Mouse (Mus musculus): ENCODE data around the gene Gucy2d. TPM values are rescaled to one million over a fixed set of nuclear protein-coding genes. Genes with fewer than 3 reads are reported as not detected.

Gene Gucy2d
- polyA plus RNA-seq, 1 experiment: 0.08 TPM

GRCm38 (mm10) chr7:98510961-98511958 is 71.0 kb downstream of the Gucy2d start:
- DNase-seq: no peak
- Histone ChIP-seq H3K4me3 (replicated peaks; ENCODE audit: insufficient read depth, low read depth, low read length) (no peak overlapping the region), H3K27me3 (ENCODE audit: control insufficient read depth, insufficient read depth, low read length) (no peaks in the 10 kb centered on the region), H3K4me1 (ENCODE audit: control insufficient read depth, insufficient read depth, low read length) (no peaks in the 10 kb centered on the region), H3K27ac (ENCODE audit: insufficient read depth, low read length) (no peak overlapping the region)
- WGBS: 52% methylated on average over 15 of the region's 15 CpGs
- TF ChIP-seq CTCF (IDR thresholded peaks at IDR 0.05; ENCODE audit: borderline replicate concordance, insufficient read depth, low read depth, low read length) (no peak), POLR2A (IDR thresholded peaks at IDR 0.05; ENCODE audit: borderline replicate concordance, insufficient read depth, low read length) (no peak)

- Histone ChIP-seq H3K4me3 (replicated peaks; ENCODE audit: insufficient read depth, low read depth, low read length) (no peak overlapping the region), H3K4me1 (ENCODE audit: control insufficient read depth, insufficient read depth, low read length) (no peaks in the 10 kb centered on the region), H3K27me3 (ENCODE audit: control insufficient read depth, insufficient read depth, low read length) (no peaks in the 10 kb centered on the region; the same call in 1 of the 2 replicates), H3K27ac (ENCODE audit: insufficient read depth, low read length) (no peak overlapping the region)
- 74% methylated on average over 3 of the region's 3 CpGs for WGBS
- DNase-seq: no peak
- TF ChIP-seq POLR2A (IDR thresholded peaks at IDR 0.05; ENCODE audit: borderline replicate concordance, insufficient read depth, low read length) (no peak), CTCF (IDR thresholded peaks at IDR 0.05; ENCODE audit: borderline replicate concordance, insufficient read depth, low read depth, low read length) (no peak)
These were observed 73.0 kb downstream of the Gucy2d start for GRCm38 (mm10) chr7:98513251-98513650.

GRCm38 (mm10) chr7:98522576-98522975 is 82.4 kb downstream of the Gucy2d start:
- H3K4me1 ChIP-seq (ENCODE audit: control insufficient read depth, insufficient read depth, low read length): peaks cover 8% of the 10 kb centered on the region; the same call in 1 of the 2 replicates
- TF ChIP-seq POLR2A (IDR thresholded peaks at IDR 0.05; ENCODE audit: borderline replicate concordance, insufficient read depth, low read length): no peak
- no peak for TF ChIP-seq CTCF (IDR thresholded peaks at IDR 0.05; ENCODE audit: borderline replicate concordance, insufficient read depth, low read depth, low read length)
- 75% methylated on average over 5 of the region's 5 CpGs for WGBS
- H3K27ac ChIP-seq (ENCODE audit: insufficient read depth, low read length): no peak overlapping the region
- no peaks in the 10 kb centered on the region; the same call in 1 of the 2 replicates for H3K27me3 ChIP-seq (ENCODE audit: control insufficient read depth, insufficient read depth, low read length)
- no peak for DNase-seq
- H3K4me3 ChIP-seq (replicated peaks; ENCODE audit: insufficient read depth, low read depth, low read length): no peak overlapping the region

- peaks cover 8% of the 10 kb centered on the region; the same call in 1 of the 2 replicates for H3K4me1 ChIP-seq (ENCODE audit: control insufficient read depth, insufficient read depth, low read length)
- TF ChIP-seq CTCF (IDR thresholded peaks at IDR 0.05; ENCODE audit: borderline replicate concordance, insufficient read depth, low read depth, low read length): no peak
- no peak for TF ChIP-seq POLR2A (IDR thresholded peaks at IDR 0.05; ENCODE audit: borderline replicate concordance, insufficient read depth, low read length)
- DNase-seq: no peak
- H3K4me3 ChIP-seq (replicated peaks; ENCODE audit: insufficient read depth, low read depth, low read length): no peak overlapping the region
- 70% methylated on average over 8 of the region's 8 CpGs for WGBS
- H3K27ac ChIP-seq (ENCODE audit: insufficient read depth, low read length): no peak overlapping the region
- H3K27me3 ChIP-seq (ENCODE audit: control insufficient read depth, insufficient read depth, low read length): no peaks in the 10 kb centered on the region
These were observed 83.0 kb downstream of the Gucy2d start for GRCm38 (mm10) chr7:98523070-98523812.

GRCm38 (mm10) chr7:98523813-98524361 is 83.7 kb downstream of the Gucy2d start:
- Histone ChIP-seq H3K4me1 (ENCODE audit: control insufficient read depth, insufficient read depth, low read length) (peaks cover 8% of the 10 kb centered on the region; the same call in 1 of the 2 replicates), H3K4me3 (replicated peaks; ENCODE audit: insufficient read depth, low read depth, low read length) (no peak overlapping the region), H3K27ac (ENCODE audit: insufficient read depth, low read length) (no peak overlapping the region), H3K27me3 (ENCODE audit: control insufficient read depth, insufficient read depth, low read length) (no peaks in the 10 kb centered on the region)
- TF ChIP-seq CTCF (IDR thresholded peaks at IDR 0.05; ENCODE audit: borderline replicate concordance, insufficient read depth, low read depth, low read length) (no peak), POLR2A (IDR thresholded peaks at IDR 0.05; ENCODE audit: borderline replicate concordance, insufficient read depth, low read length) (no peak)
- 6% methylated on average over 7 of the region's 7 CpGs for WGBS
- DNase-seq: peak in 1 of 2 experiments; percentile 23

GRCm38 (mm10) chr7:98524401-98524800 is 84.2 kb downstream of the Gucy2d start:
- no peaks in the 10 kb centered on the region for H3K27me3 ChIP-seq (ENCODE audit: control insufficient read depth, insufficient read depth, low read length)
- DNase-seq: no peak
- no peak overlapping the region for H3K4me3 ChIP-seq (replicated peaks; ENCODE audit: insufficient read depth, low read depth, low read length)
- H3K4me1 ChIP-seq (ENCODE audit: control insufficient read depth, insufficient read depth, low read length): peaks cover 8% of the 10 kb centered on the region; the same call in 1 of the 2 replicates
- 33% methylated on average over 6 of the region's 6 CpGs for WGBS
- no peak overlapping the region for H3K27ac ChIP-seq (ENCODE audit: insufficient read depth, low read length)
- TF ChIP-seq POLR2A (IDR thresholded peaks at IDR 0.05; ENCODE audit: borderline replicate concordance, insufficient read depth, low read length): no peak
- no peak for TF ChIP-seq CTCF (IDR thresholded peaks at IDR 0.05; ENCODE audit: borderline replicate concordance, insufficient read depth, low read depth, low read length)
